Mouse (Mus musculus) thymus, postnatal 0 days (tissue): ENCODE measurements around the gene Pno1. TPM values are rescaled to one million over a fixed set of nuclear protein-coding genes. Genes with fewer than 3 reads are reported as not detected.
"Not testable (repeated sequence)": the region's sequence is repeated elsewhere in the genome, so short reads cannot be mapped to it uniquely, and the experiment has no call there.

Source experiments
- DNase-seq: peaks from one replicate; pipeline ENCODE4 v3.0.0-alpha.2; 2015; ENCODE audit warnings: low spot score
- polyA plus RNA-seq: library from polyadenylated mRNA; unstranded; fragments of >200 nt; fragmentation: Nextera tagmentation; extraction: Ambion mirVana; gene quantifications from 2 replicates; pipeline ENCODE4 v1.2.1, GENCODE M21; 2015

The Pno1 gene
- polyA plus RNA-seq: 73.9 and 75.0 TPM in 2 replicates

DNA sequence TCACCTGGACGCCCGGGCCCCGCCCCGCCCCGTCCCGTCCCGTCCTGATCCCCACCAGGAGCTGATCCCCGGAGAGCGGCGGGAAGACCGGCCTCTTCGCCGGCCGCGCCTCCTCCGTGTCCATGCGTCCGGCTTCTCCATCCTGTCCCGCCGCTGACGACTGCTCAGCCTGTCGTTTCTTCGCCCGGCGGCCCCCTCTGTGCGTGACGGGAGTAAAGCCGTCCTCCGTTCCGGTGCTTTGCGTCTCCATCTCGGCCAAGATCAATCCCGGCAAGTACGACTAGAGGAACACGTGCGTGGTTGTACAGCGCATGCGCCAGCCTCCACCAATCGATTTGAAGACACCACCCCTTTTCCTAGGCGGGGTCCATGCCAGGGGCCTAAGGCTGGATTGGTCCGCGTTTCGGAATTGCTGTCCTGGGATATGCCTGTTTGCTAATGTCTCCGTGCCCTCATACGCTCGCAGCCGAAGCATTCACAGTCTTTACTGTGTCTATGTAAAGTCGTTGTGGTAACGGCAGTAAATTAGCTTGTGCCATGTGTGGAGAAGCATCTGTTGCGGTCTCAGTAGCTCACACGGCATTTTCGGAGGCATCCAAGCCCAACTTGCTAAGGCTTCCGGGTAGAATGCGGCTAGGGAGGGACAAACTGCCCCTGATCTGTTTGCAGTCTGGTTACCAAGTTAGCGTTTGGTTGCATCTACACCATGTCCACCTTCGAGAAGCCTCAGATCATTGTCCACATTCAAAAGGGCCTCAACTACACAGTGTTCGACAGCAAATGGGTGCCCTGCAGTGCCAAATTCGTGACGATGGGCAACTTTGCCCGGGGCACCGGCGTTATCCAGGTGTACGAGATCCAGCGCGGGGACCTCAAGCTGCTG is at the start of gene Pno1:
Pno1 (minus strand) TSS at position 311 of the 883 bp plus-strand sequence.
- DNase-seq: peak; percentile 98

DNA sequence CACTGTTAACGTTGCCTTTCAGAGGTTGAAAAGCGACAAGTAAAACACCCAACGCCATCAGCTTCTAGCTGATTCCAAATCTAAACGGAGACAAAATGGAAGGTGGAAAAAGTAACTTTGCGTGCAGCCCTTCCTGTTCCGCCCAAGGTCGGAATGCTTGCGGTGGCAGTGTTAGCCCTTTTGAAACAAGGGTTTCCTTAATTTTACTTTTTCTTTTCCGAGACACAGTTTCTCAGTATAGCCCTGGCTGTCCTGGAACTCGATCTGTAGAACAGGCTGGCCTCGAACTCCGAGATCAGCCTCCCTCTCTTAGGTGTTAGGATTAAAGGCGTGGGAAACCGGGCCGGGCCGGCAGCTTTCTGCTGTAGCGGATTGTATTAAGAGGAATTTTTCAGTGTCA is 46.5 kb upstream of the Pno1 start:
- DNase-seq: peak; percentile 66

DNA sequence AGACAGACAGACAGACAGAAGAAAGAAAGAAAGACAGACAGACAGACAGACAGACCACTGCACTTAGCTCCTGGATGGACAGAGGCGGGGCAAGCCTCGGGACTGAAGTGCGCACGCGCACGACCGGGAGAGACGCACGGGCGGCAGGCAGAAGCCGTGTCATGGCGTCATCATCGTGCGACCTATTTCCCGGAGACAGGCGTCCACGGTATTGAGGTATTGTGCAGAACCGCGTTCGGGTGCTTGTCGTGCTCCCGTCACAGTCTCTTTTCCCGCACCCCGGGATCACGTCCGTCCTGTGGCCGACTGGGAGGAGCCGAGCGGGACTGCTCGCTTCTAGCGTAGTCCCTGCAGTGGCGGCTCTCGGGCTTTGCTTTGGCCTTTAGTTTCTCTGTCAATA is 46.1 kb upstream of the Pno1 start, which contains the start of gene C1d:
C1d (plus strand) TSS at position 137 of the 400 bp plus-strand sequence.
- peak; percentile 95 for DNase-seq

DNA sequence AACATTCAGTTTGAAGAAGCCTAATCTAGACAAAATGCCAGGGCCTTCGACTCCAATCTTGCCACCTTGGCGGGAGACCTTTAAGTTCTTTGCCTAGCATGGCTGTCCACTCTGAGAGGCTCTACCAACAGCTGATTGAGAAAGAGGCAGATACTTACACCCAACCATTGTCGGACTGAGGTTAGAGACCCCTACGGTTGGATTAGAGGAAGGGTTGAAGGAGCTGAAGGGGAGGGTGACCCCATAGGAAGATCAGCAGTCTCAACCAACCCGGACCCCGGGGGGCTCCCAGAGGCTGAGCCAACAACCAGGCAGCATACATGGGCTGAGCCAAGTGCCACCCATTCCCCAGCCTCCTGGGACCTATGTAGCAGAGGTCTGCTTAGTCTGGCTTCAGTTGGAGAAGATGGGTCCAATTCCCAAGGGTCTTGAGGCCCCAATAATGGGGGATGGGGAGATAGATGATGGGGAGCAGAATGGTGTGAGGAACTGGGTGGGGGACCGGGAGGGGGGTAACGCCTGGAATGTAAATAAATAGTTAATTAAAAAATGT is 45.5 kb upstream of the Pno1 start:
- no peak for DNase-seq

DNA sequence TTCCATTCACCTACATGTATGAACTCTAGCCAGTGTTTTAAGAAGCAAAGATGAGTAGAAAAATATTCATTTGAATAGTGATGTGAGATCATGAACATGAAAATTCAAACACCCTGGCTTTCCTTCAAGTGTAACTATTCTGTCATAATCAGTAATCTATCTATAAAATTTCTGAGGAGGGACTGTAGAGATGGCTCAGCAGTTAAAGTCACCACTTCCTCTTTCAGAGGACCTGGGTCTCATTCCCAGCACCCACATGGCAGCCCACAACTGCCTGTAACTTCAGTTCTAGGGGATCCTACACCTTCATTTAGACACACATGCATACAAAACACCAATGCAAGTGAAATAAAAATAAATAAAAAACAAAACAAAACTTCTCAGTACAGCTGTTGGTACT is 37.3 kb upstream of the Pno1 start:
- DNase-seq: no peak

DNA sequence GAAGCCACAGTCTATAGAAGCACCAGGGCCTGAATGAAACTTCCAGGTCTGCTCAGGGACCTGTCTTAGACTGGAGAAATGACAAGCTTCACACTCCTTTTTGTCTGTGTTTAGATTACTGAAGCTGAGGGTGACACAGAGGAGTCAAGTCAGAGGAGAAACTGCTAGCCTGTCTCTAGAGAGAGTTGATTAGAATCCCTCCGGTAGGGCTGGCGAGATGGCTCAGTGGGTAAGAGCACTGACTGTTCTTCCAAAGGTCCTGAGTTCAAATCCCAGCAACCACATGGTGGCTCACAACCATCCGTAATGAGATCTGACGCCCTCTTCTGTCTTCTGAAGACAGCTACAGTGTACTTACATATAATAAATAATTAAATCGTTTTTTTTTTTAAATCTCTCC is 27.2 kb upstream of the Pno1 start:
- not testable (repeated sequence) for DNase-seq

DNA sequence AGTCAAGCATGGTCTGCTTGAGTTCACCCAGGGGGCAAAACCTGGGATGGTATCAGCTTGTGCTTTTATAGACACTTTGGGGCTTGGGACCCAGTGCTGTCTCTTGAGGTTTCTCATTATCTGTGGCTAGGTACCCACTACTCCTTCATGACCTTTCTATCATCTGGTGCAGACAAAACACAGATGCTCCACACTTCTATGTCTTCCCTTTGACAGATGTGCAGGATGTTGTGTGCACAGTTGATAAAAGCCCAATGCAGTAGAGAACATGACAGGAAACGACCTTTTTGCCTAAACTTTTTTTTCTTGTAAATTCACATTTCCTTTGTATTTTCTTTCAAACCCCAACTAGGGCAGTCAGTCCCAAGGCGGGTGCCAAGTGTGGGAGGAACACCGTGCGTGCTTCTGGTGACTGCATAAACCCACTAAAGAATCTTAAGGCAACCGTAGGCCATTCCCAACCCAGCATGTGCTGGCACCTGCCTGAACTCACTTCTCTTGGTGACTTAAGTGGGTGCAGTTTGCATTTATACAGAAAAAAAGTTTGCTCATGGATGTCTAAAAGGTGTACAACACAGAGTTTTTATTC is 25.2 kb upstream of the Pno1 start:
- peak; percentile 83 for DNase-seq

DNA sequence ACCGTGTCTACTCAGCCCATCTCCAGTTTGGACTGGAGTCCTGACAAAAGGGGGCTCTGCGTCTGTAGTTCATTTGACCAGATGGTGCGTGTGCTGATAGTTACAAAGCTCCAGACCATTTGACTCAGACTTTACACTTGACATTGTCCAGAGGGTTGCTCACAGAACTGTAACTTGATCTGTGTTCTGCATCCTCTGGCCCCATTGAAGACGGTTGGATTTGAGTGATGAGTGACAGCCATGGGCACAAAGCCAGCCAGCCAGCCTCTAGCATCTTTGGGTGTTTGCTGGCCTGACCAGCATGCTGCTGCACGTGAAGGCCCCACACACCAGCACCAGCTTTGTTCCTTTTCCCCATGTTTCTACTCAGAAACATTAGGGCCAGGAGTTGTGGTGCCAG is 21.4 kb upstream of the Pno1 start:
- no peak for DNase-seq

DNA sequence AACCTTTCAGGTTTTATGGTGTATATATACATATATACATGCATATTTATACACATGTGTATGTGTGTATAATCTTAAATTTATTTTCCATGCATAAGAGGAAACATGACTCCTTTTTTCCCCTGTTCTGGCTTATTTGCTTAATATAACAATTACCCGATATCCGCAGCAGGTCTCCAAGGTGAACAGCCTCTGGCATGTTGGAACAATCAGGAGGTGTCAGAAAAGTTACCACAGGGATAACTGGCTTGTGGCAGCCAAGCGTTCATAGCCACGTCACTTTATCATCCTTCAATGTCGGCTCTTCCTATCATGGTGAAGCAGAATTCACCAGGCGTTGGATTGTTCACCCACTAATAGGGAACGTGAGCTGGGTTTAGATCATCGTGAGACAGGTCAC is 9.8 kb upstream of the Pno1 start:
- DNase-seq: no peak

DNA sequence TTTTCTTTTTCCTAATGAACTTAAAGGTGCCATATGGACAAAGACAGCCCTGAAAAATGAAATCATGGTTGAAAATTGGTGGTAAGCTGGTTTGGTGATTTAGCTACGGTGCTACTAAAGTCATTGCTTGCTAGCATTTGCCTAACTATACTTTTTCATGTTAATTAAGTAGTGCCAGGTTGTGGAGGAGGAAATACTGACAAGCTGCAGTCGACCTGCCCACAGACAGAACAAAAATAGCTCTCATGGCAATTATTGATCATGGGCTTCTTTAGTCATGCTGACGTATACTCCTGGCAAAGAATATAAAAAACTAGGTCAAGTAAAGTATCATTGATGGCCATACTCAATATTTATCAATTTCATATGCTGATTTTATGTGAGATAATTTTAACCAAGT is 4.1 kb upstream of the Pno1 start:
- DNase-seq: no peak

DNA sequence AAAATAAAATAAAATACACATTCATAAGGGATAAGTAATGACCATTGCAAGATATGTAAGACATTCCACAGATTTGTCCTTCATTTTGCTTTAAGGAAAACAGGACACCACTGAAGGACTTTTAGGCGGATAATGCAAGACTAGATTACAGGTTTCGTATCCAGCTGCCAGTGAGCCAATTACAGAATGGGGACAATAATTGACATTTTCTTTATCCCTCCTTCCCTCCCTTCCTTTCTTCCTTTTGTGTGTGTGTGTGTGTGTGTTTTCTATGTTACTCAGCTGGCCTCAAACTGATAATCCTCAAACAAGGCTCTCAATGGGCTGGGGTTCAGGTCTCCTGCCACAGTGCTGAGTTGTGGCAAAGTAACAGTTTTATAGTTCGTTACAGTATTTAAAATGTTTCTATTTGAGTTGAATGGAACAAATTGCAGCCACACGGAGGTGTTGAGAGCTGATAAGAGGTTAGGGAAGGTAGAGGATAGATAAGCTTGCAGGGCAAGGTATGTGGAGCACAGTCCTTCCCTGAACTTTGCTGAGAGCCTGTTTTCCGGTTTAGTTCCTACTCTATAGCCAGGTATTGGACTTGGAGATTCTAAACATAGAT is 1.6 kb upstream of the Pno1 start:
- DNase-seq: no peak

DNA sequence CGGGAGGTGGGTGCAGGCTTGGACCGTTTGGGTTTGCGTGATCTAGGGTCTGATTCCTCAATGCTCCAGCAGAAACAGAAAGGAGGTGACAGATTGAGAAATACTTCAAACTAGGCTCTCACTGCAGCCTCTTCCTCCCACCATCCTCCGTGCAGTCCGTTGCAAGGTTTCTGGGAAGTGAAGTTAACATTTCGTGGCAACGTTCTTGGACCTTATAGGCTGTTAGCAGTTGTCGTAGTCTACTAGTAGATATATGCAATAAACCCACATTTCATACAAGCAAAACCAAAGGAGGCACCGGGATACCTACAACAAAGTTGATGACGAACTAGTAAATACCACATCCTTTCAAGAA is 750 bp upstream of the Pno1 start:
- DNase-seq: no peak

DNA sequence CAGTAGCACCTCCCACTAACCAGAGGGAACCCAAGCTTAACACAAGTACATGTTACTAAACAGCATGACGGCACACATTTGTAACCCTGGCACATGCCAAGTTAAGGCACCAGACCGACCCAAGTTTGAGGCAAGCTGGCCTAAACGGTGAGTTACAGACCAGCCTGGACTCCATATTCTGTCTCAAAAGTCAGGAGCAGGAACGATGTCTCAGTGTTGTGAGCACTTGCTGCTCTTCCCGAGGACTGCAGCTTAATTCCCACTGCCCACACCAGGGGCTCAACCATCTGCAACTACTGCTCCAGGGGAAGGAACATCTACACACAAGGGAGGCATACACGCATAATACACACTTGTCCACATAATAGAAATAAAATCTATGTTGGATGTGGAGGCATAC is 8.9 kb downstream of the Pno1 start:
- DNase-seq: no peak

DNA sequence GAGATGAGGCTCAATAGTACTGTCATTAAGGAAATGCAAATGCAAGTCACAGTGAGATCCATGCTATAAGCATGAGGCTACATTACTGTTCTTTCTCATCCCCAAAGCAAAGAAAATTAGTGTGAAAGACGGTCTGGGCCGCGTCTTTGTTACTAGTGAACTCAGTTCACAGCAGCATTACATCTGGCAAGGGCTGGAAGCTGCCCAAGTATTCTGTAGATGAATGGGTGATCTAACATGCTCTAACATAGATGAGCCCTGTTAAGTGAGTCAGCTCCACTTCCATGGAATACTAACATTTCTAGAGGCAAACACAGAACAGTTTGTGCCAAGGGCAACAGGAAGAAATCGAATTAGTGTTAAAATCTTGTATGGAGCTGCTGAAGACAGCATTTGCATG is 10.4 kb downstream of the Pno1 start:
- DNase-seq: no peak

DNA sequence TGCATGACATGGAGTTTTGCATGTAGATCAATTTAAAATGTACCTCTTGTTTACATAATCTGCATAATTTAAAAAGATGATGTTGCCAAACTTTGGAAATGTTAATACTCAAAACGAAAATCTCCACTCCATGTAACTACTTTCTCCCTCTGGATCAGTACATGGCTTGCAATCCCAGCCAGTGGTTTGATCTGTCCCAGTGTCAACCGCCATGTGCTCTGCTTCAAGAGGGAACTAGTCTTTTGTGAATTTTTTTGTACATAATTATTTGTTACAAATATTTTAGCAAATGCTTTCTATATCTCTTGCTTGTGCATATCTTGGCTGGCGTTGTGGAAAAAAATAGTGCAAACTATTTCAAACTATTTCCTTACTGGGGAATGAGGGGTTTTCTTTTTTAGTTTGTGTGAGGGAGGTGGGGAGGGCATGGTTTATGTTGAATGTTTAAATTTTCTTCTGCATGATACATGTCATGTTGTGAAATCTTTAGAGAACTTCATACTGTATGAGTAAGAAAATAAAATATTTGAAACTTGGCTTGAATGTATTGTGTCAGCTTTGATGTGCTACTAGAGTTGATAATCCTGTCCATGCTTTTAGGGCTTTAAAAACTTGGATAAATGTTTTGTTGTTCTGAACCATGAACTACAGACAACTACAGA is 11.4 kb downstream of the Pno1 start:
- no peak for DNase-seq

DNA sequence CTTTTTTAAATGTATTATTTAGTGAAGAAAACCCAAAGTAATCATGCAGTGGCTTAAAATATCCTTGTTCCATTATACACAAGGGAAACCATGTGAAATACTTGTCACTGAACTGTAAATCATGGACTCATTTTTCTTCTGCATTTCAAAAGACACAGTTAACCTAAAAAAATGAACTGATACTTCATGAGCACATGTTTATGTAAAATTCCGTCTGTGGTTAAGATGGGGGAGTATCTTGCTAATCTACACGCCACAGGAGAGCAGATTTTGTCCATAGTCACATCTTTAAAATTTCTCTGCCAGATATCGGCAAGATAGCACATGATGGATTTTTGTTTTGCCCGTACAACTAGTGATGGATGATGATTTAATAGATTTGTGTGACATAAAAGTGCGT is 12.2 kb downstream of the Pno1 start:
- no peak for DNase-seq

DNA sequence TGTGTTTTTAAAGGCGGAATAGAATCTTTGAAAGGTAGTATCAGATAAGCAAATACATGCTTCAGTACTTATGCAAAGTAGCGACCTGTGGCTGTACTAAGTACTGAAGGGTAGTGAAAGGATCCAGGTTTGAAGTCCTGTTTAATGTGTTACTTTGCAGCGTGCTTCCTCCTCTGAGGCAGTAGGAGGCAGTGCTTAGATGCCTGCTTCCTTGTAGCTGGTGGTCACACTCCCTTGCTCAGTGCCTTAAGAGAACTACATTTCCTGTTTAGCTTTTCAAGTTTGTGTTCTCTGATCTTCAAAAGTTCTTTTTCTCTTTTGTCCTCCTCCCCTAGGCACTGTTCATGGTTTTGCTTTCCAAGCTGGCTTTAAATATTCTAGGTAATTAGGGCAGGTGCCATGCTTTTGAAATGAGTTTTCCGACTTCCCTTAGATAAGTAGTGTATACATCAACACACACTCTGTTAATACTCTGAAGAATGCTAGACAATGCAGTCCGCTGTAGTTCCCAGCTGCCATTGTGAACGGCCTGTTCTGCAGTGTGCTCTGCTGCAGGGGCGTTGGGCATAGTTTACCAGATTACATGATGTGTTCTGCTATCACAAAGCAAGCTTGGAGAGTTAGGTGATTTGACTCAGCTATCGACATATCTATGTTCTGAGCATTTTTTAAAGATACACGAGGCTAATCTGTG is 19.1 kb downstream of the Pno1 start:
- DNase-seq: peak; percentile 79

DNA sequence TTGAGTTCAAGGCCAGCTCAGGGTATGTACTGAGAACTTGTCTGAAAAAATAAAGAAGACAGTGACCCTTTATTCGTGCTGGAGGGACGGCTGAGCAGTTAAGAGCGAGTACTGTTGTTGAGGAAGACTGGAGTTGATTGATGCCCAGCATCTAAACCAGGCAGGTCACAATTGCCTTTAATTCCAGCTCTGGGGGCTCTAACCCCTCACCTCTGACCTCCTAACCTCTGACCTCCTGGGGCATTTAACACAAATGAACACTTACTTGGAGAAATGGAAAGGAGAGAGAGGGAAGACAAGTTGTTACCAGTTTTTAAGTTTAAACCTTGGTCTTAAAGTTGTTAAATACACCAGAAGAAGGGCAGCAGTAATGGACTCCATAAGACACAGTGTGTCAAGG is 22.6 kb downstream of the Pno1 start:
- DNase-seq: no peak

DNA sequence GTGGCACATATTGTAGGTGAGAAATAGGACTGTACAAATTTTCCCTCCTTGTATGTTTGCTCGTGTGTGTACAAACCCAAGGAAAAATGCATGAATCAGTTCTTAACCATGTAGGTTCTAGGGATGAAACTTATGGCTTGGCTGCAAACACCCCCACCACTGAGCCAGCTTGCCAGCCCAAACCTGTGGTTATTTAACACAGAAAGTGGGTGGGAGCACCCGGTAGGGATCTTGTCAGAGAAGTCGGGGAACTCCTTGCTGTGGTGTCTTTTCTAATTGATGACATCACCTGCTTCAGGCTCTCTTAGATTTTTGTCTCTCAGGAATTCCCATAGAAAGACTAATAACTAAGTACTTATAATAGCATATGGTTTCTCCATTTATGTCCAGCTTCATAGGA is 23.7 kb downstream of the Pno1 start:
- DNase-seq: no peak

DNA sequence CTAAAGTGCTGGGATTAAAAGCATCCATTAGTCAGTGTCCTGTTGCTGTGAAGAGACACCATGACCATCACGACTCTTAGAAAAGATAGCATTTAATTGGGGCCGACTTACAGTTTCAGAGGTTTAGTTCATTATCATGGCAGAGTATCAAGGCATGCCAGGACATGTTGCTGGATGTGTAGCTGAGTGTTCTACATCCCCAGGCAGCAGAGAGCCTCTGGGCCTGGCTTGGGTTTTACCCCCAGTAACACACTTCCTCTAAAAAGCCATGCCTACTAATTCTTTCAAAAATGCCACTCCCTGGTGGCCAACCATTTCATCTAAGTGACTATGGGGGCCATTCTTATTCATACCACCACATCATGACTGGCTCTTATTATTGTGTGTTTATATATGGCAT is 28.2 kb downstream of the Pno1 start:
- DNase-seq: no peak

DNA sequence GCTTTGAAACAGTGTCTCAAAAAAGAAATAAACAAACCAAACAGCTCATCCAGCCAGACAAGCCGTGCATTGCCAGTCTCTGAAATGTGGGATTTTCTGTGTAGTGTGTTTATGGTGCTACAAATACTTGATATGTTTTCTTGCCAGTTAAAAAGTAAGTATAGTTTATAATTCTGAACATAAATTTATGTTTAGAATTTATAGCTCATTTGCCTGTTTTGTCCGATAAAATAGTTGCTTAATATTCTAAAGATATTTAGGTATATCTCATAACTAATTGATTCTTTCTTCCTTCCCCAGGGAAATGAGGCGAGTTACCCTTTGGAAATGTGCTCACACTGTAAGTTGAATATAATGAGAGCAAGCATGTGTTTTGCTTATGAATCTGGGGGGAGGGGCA is 29.6 kb downstream of the Pno1 start, which contains the start of gene Wdr92:
Wdr92 (plus strand) TSS at position 301 of the 400 bp plus-strand sequence.
- DNase-seq: no peak
